Mouse (Mus musculus) bone marrow, adult 2 months (tissue): ENCODE results near the gene Tssk3.

Experiments
- CTCF ChIP-seq: fragments of 200-500 bp; IDR thresholded peaks from 2 replicates; pipeline ENCODE4 v1.5.1; 2011; ENCODE audit warnings: low read length, control low read depth; ENCODE audit not compliant: control insufficient read depth, insufficient read depth
- POLR2A ChIP-seq: fragments of 200-500 bp; IDR thresholded peaks from 2 replicates; pipeline ENCODE4 v1.6.1; 2011; ENCODE audit warnings: low read depth, mild to moderate bottlenecking, control low read depth, low read length, borderline replicate concordance; ENCODE audit not compliant: control insufficient read depth

GRCm38 (mm10) chr4:129502327-129502888, 11.6 kb upstream of the Tssk3 start:
- TF ChIP-seq CTCF: no peak
- no peak for TF ChIP-seq POLR2A
